Mouse (Mus musculus) midbrain, embryonic 14.5 days (tissue): Measurements from ENCODE around the gene Tra2b. TPM values are rescaled to one million over a fixed set of nuclear protein-coding genes. Genes with fewer than 3 reads are reported as not detected.
"Not testable (repeated sequence)": the region's sequence is repeated elsewhere in the genome, so short reads cannot be mapped to it uniquely, and the experiment has no call there.

Experiments used
- ATAC-seq: fragments of 200-750 bp; cut with Nextera tagmentation; 2 replicates; pipeline ENCODE4 v1.8.0; 2017; ENCODE audit warnings: moderate number of reproducible peaks, moderate library complexity; ENCODE audit not compliant: low FRiP score, low TSS enrichment
- DNase-seq: peaks from one replicate; pipeline ENCODE4 v3.0.0-alpha.2; 2015
- H3K27ac ChIP-seq: fragments of 300-500 bp; sonication (generic); replicated peaks from 2 replicates; pipeline ENCODE4 v1.5.1; 2014; ENCODE audit warnings: mild to moderate bottlenecking, low read depth, low read length, moderate library complexity
- H3K27me3 ChIP-seq: fragments of 300-500 bp; sonication (generic); 2 replicates; pipeline ENCODE4 v1.6.1; 2014; ENCODE audit warnings: low read length, control low read depth, mixed read lengths; ENCODE audit not compliant: control insufficient read depth, insufficient read depth
- H3K36me3 ChIP-seq: fragments of 300-500 bp; sonication (generic); 2 replicates; pipeline ENCODE4 v1.6.1; 2014; ENCODE audit warnings: low read length, control low read depth; ENCODE audit not compliant: control insufficient read depth, insufficient read depth
- H3K4me1 ChIP-seq: fragments of 300-500 bp; sonication (generic); 2 replicates; pipeline ENCODE4 v1.6.1; 2014; ENCODE audit warnings: mild to moderate bottlenecking, antibody characterized with exemption, low read length, control low read depth; ENCODE audit not compliant: control insufficient read depth, insufficient read depth
- H3K4me2 ChIP-seq: fragments of 300-500 bp; sonication (generic); 2 replicates; pipeline ENCODE4 v1.6.1; 2014; ENCODE audit warnings: mild to moderate bottlenecking, low read length, moderate library complexity
- H3K4me3 ChIP-seq: fragments of 300-500 bp; sonication (generic); replicated peaks from 2 replicates; pipeline ENCODE4 v1.5.1; 2014; ENCODE audit warnings: low read depth, low read length
- H3K9ac ChIP-seq: fragments of 300-500 bp; sonication (generic); replicated peaks from 2 replicates; pipeline ENCODE4 v1.6.1; 2014; ENCODE audit warnings: mild to moderate bottlenecking, low read length, moderate library complexity
- H3K9me3 ChIP-seq: fragments of 300-500 bp; sonication (generic); 2 replicates; pipeline ENCODE4 v1.6.1; 2016; ENCODE audit warnings: low read length, control low read depth, mixed read lengths; ENCODE audit not compliant: control insufficient read depth
- WGBS: fragments of 180-500 bp; shearing (Covaris S2); extraction: QIAGEN DNeasy Blood & Tissue Kit; methylation state at CpG from one replicate; pipeline ENCODE4 v1.1.7; 2014; 5-methylcytosine and 5-hydroxymethylcytosine counted together
- polyA plus RNA-seq: library from polyadenylated mRNA; unstranded; fragments of >200 nt; fragmentation: Nextera tagmentation; extraction: Ambion mirVana; gene quantifications from 2 replicates; pipeline ENCODE4 v1.2.1, GENCODE M21; 2014

Gene Tra2b
- polyA plus RNA-seq: 262 and 286 TPM in 2 replicates

DNA sequence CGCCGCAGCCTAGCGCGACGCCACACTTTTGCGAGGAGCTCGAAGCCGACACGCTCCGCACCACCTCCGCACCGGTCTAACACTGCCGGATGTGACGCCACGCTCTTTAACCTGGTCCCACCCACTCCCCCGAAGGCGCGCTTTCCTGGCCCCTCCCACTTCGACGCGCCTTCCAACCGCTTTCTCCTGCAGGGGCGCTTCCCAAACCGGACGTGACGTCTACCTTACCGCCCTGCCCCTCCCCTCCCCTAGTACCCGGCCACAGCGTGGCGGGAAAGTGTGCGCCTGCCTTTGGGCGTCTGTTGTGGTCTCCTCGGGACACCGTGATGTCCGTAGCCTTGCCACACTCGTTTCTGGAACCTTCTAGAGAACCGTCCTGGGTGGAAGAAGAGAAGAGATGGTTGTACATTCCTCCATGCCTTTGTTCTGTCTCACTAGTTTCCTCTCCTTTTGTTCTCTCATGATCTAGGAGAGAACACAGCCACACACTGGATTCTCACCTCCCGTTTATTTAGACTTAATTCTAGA lies at the start of gene Tra2b:
Gene Tra2b, minus strand, starts transcription at position 157 of the 528 bp plus-strand sequence.
- Histone ChIP-seq H3K4me3 (peak within 1 kb of the TSS; percentile 93), H3K4me1 (peaks cover 19% of the 10 kb centered on the region), H3K4me2 (peak within 1 kb of the TSS; percentile 92), H3K27ac (peak within 1 kb of the TSS; percentile 97), H3K9ac (peak within 1 kb of the TSS; percentile 91), H3K9me3 (no peaks in the 10 kb centered on the region), H3K27me3 (no peaks in the 10 kb centered on the region), H3K36me3 (no peaks in the 10 kb centered on the region)
- DNase-seq (peak; percentile 99), ATAC-seq (peak; percentile 99)
- WGBS: under 1% methylated on average over 38 of the region's 38 CpGs

DNA sequence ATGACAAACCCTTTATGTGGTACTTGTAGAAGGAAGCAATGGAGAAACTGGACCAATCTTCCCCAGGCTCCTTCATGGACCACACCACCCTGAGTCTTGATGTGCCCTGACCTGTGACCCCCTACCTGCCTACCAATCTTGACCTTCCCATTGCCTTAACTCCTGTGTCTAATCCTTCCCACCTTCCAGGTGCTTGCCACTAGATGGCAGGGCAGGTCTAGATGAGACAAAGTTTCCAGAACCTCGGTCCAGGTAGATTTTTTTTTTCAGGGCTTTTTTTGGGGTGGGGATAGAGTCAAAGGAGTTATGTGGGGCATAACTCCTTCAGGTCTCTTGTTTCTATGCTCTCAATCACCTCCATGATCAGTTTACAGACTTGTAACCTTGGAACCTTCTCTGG lies 44.8 kb upstream of the Tra2b start:
- ATAC-seq: no peak
- H3K4me1 ChIP-seq: no peaks in the 10 kb centered on the region
- DNase-seq: peak; percentile 64
- H3K27ac ChIP-seq: no peak overlapping the region
- no peak overlapping the region for H3K4me3 ChIP-seq
- H3K9ac ChIP-seq: no peak overlapping the region
- H3K27me3 ChIP-seq: no peaks in the 10 kb centered on the region
- H3K36me3 ChIP-seq: no peaks in the 10 kb centered on the region
- no peak overlapping the region for H3K4me2 ChIP-seq
- no peaks in the 10 kb centered on the region for H3K9me3 ChIP-seq
- 21% methylated on average over 1 of the region's 1 CpGs for WGBS

DNA sequence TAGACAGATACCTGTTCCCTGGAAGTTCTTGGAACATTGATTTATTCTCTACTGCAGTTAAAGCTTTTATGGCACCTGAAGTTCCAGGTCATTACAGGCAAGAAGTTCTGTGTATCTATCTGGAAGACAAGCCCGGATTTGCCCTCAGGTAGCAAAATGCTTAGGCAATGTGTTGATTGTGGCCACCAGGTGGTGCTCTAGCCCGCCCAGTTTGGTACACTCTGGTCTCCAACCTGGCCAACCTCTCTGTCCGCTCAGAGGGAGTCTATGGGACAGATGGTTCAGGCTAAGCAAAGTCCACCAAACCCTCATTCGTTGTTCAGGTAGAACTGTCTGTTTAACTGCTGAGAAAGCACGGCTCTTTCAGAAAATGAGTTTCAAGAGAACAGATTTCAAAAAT lies 36.8 kb upstream of the Tra2b start:
- no peak for ATAC-seq
- no peak overlapping the region for H3K4me2 ChIP-seq
- DNase-seq: peak; percentile 87
- H3K9ac ChIP-seq: no peak overlapping the region
- H3K4me1 ChIP-seq: no peaks in the 10 kb centered on the region
- no peak overlapping the region for H3K27ac ChIP-seq
- H3K36me3 ChIP-seq: no peaks in the 10 kb centered on the region
- no peak overlapping the region for H3K4me3 ChIP-seq
- H3K27me3 ChIP-seq: no peaks in the 10 kb centered on the region
- H3K9me3 ChIP-seq: no peaks in the 10 kb centered on the region
- 33% methylated on average over 5 of the region's 5 CpGs for WGBS

DNA sequence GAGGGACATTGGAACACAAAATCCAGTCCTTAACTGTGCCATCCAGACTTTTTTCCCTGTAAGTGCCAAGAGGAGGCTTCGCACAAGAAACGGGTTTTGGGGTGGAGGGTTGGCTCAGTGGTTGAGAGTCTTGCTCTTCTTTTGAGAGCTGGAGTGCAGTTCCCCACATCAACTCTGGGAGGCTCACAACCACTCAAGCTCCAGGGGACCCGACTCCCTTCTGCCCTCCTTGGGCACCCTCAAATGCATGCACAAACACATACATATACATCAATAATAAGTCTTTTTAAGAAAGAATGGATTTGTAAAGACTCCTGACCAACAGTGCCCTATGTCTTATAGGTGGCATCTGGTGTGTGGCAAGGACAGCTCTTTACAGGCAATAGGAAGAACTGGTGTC lies 35.6 kb upstream of the Tra2b start:
- Histone ChIP-seq H3K9ac (no peak overlapping the region), H3K27ac (no peak overlapping the region), H3K4me2 (no peak overlapping the region), H3K4me3 (no peak overlapping the region), H3K36me3 (no peaks in the 10 kb centered on the region), H3K4me1 (no peaks in the 10 kb centered on the region), H3K9me3 (no peaks in the 10 kb centered on the region), H3K27me3 (no peaks in the 10 kb centered on the region)
- 83% methylated on average over 3 of the region's 3 CpGs for WGBS
- no peak for DNase-seq
- ATAC-seq: no peak

DNA sequence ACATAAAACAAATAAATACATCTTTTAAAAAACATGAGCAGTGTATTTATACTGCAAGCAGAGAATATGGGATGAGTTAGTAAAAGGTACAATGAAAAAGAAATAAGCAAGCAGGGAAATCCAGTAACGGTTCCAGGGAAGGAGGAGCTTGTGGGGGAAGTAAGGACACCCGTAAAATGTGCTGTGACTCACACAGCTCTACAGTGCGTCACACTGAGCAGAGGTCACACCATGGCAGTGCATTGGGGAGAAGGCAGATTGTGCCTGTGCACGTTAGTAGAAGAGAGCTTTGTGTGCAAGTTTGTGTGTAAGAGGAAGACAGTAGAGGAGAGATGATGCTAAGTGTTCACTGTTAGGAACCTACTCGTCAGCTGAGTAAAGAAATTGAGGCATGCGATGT lies 31.1 kb upstream of the Tra2b start:
- Histone ChIP-seq H3K4me1 (no peaks in the 10 kb centered on the region), H3K4me3 (no peak overlapping the region), H3K27ac (no peak overlapping the region), H3K9me3 (no peaks in the 10 kb centered on the region), H3K9ac (no peak overlapping the region), H3K27me3 (no peaks in the 10 kb centered on the region), H3K4me2 (no peak overlapping the region), H3K36me3 (no peaks in the 10 kb centered on the region)
- 79% methylated on average over 6 of the region's 6 CpGs for WGBS
- DNase-seq: no peak
- ATAC-seq: no peak

DNA sequence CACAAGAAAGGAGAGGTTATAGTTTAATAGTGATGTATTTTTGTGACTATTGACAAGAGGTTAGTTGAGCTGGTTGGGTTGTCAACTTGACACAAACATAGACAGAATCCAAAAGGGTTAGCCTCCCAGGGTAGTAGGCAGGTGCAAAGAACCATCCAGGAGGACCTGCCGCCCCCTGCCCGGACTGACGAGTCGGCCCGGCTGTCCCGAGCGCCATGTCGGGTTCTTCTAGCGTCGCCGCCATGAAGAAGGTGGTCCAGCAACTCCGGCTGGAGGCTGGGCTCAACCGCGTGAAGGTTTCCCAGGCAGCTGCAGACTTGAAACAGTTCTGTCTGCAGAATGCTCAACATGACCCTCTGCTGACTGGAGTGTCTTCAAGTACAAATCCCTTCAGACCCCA lies 29.0 kb upstream of the Tra2b start:
- H3K9ac ChIP-seq, DNase-seq, H3K4me2 ChIP-seq, H3K36me3 ChIP-seq, ATAC-seq, H3K27me3 ChIP-seq, H3K4me3 ChIP-seq, H3K27ac ChIP-seq, H3K9me3 ChIP-seq, H3K4me1 ChIP-seq: not testable (repeated sequence)
- 95% methylated on average over 14 of the region's 14 CpGs for WGBS

DNA sequence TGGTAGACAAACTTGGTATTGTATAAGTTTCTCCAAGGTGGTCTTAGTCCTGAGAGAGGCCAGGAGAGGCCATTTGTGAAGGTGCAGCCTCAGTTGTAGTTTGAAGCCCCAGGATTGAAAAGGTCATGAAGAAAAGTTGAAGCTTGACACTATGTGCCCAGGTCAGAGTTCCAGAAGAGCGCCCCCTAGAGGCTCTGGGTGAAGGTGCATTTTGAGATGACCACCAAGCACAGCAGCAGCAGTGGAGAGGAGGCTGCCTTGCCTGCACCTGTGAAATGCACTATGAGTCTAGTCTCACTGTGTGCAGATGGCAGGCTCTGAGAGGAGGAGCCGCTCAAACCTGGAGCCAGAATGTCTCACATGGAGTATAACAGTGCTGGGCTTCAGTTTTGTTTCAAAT lies 27.8 kb upstream of the Tra2b start:
- no peaks in the 10 kb centered on the region for H3K4me1 ChIP-seq
- H3K9me3 ChIP-seq: no peaks in the 10 kb centered on the region
- WGBS: 57% methylated on average over 2 of the region's 2 CpGs
- no peaks in the 10 kb centered on the region for H3K27me3 ChIP-seq
- H3K4me3 ChIP-seq: no peak overlapping the region
- no peak overlapping the region for H3K4me2 ChIP-seq
- no peaks in the 10 kb centered on the region for H3K36me3 ChIP-seq
- H3K9ac ChIP-seq: no peak overlapping the region
- DNase-seq (no peak), ATAC-seq (no peak)
- no peak overlapping the region for H3K27ac ChIP-seq

DNA sequence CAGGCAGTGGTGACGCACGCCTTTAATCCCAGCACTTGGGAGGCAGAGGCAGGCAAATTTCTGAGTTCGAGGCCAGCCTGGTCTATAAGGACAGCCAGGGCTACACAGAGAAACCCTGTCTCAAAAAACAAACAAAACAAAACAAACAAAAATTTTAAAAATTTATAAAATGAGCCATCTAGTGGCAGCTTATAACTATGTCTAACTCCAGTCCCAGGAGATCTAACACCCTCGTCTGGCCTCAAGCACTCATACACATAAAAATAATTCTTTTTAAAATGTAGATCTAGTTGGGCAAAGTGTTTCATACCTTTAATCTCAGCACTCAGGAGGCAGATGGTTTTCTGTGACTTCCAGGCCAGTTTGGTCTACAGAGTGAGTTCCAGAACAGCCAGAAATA lies 26.6 kb upstream of the Tra2b start:
- Histone ChIP-seq H3K9ac (no peak overlapping the region), H3K4me3 (no peak overlapping the region), H3K9me3 (no peaks in the 10 kb centered on the region), H3K4me1 (no peaks in the 10 kb centered on the region), H3K27ac (no peak overlapping the region), H3K27me3 (no peaks in the 10 kb centered on the region), H3K4me2 (no peak overlapping the region), H3K36me3 (no peaks in the 10 kb centered on the region)
- ATAC-seq (no peak), DNase-seq (no peak)
- WGBS: 90% methylated on average over 4 of the region's 4 CpGs

DNA sequence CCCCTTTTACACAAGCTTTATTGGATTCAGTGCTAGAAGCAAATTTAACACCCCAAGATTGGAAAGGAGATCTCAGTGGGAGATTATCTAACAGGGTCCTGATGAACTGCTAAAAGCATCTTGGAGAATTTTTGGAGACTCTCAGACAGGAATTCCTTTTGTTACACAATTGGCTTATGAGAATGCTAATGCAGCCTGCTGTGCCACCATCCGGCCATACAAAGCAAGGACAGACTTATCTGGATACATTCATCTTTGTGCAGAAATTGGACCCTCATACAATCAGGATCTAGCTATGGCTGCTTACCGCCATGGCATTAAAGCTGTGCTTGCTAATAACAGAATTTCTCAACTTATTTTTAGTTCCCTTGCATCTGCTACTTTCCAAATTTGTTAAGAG lies 23.8 kb upstream of the Tra2b start:
- Histone ChIP-seq H3K27ac (no peak overlapping the region), H3K36me3 (no peaks in the 10 kb centered on the region), H3K4me3 (no peak overlapping the region), H3K9me3 (no peaks in the 10 kb centered on the region), H3K4me1 (no peaks in the 10 kb centered on the region), H3K9ac (no peak overlapping the region), H3K4me2 (no peak overlapping the region), H3K27me3 (no peaks in the 10 kb centered on the region)
- ATAC-seq (no peak), DNase-seq (peak; percentile 35)
- WGBS: 37% methylated on average over 2 of the region's 2 CpGs
